Mouse (Mus musculus) embryo, embryonic 9.5 days (tissue): ENCODE measurements around the gene Scg3.
"Not testable (repeated sequence)": the region's sequence is repeated elsewhere in the genome, so short reads cannot be mapped to it uniquely, and the experiment has no call there.

Source experiments
- DNase-seq: peaks from one replicate; pipeline ENCODE4 v3.0.0-alpha.2; 2017; ENCODE audit errors: extremely low spot score

The Scg3 gene

GRCm38 (mm10) chr9:75625556-75626307 is 58.1 kb downstream of the Scg3 start, which contains the start of gene Lysmd2:
Gene Lysmd2, plus strand, starts transcription at chr9:75625741.
- peak; percentile 77 for DNase-seq

GRCm38 (mm10) chr9:75624983-75625555 is 58.8 kb downstream of the Scg3 start:
- no peak for DNase-seq

- no peak for DNase-seq
Measured at GRCm38 (mm10) chr9:75621428-75621827, 62.4 kb downstream of the Scg3 start.

- not testable (repeated sequence) for DNase-seq
Measured at GRCm38 (mm10) chr9:75619761-75620160, 64.1 kb downstream of the Scg3 start.

GRCm38 (mm10) chr9:75618836-75619400 is 64.9 kb downstream of the Scg3 start:
- DNase-seq = no peak

GRCm38 (mm10) chr9:75616560-75616959 is 67.3 kb downstream of the Scg3 start:
- no peak for DNase-seq

GRCm38 (mm10) chr9:75610571-75611493 is 73.0 kb downstream of the Scg3 start, which contains the start of gene Tmod2:
Gene Tmod2, minus strand, starts transcription at chr9:75611325.
- peak; percentile 82 for DNase-seq

GRCm38 (mm10) chr9:75609965-75610364 is 73.9 kb downstream of the Scg3 start:
- DNase-seq = no peak

- DNase-seq = no peak
Measured at GRCm38 (mm10) chr9:75609505-75609904, 74.4 kb downstream of the Scg3 start.

GRCm38 (mm10) chr9:75607496-75607895 is 76.4 kb downstream of the Scg3 start:
- DNase-seq = no peak

- no peak for DNase-seq
Measured at GRCm38 (mm10) chr9:75601510-75601909, 82.3 kb downstream of the Scg3 start.

- no peak for DNase-seq
Measured at GRCm38 (mm10) chr9:75600166-75600934, 83.5 kb downstream of the Scg3 start.

- no peak for DNase-seq
Measured at GRCm38 (mm10) chr9:75599191-75599841, 84.5 kb downstream of the Scg3 start.

GRCm38 (mm10) chr9:75597596-75597995 is 86.3 kb downstream of the Scg3 start:
- DNase-seq = no peak

- DNase-seq = no peak
Measured at GRCm38 (mm10) chr9:75597036-75597435, 86.8 kb downstream of the Scg3 start.

GRCm38 (mm10) chr9:75593481-75593880 is 90.4 kb downstream of the Scg3 start:
- DNase-seq = no peak
